Mouse (Mus musculus) frontal cortex, adult (tissue): ENCODE measurements around the gene Pts.

ENCODE experiments used
- ATAC-seq: cut with Nextera tagmentation; 2 replicates; pipeline ENCODE4 v1.9.2; 2017; ENCODE audit warnings: mild to moderate bottlenecking, moderate library complexity, mixed read lengths; ENCODE audit not compliant: low TSS enrichment

Gene Pts

DNA sequence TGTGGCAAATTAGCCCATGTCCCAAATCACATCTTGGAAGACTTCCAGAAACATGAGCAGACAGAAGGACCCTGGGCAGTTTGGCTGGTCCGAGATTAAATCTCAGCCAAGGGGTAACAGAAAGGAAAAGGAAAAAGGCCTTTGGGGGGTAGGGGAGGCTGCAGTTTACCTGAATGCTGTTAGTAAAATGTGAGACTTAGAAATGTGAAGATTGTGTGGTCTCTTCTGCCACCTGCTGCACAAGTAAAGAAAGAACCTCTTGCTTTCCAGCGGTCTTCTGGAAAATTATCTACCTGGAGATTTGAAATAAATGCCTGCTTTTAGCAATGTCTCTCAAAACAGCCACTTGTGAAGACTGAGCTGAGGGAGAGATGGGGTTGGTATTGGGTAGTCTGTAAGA, 2.4 kb upstream of the Pts start:
- ATAC-seq = no peak

DNA sequence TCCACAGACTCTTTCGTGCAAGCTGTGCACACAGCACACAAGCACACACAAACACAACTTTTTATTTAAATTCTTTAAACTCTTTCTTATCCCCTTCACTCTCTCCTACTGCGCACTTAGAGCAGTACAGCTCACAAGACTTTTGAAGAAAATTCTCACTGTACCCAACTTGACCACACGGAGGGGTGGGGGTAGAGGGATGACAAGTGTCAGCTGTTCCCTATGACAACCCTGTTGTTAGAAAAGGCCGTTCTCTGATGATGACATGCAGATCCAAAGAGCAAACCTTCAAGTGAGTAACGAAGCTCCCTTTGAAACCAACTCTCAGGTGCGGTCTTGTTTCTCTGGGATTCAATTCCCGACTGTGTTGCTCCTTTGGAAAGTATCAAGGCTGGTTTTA, 664 bp downstream of the Pts start:
- peak; percentile 12; the same call in 1 of the 2 replicates for ATAC-seq

DNA sequence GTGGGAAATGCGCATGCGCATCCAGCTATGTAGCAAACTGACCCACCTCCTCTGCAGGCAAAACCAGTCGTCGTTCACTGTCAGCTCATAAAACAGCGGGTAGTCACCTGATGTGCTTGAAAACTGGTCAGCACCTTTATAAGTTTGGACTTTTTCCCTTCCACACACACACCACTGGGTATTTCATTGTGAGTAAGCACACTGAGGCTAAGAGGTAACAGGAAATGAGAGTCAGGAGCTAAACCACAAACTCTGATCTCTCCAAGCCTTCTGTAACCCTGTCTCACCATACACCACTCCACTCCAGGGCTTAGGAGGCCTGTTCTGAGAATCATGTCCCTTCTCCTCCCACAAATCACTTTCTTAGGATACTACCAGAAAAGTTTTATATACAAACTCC, 2.9 kb downstream of the Pts start:
- no peak for ATAC-seq

DNA sequence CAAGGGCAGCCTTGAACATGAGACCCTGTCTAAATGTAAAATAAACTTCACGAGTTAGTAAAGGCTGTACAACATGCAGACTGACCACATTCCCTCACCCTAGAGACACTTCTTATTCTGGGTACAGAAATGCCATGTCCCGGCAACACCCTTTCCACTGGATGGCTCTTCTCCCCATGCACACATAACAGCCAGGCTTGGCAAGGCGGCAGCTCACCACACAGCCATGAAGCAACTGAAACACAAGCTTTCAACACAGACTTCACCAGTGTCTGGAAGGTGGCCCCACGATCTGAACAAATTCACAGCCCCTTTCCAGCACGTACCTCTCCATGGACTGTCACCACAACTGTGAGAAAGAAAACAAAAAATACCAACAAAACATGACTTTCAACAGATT, 3.6 kb downstream of the Pts start:
- no peak for ATAC-seq

DNA sequence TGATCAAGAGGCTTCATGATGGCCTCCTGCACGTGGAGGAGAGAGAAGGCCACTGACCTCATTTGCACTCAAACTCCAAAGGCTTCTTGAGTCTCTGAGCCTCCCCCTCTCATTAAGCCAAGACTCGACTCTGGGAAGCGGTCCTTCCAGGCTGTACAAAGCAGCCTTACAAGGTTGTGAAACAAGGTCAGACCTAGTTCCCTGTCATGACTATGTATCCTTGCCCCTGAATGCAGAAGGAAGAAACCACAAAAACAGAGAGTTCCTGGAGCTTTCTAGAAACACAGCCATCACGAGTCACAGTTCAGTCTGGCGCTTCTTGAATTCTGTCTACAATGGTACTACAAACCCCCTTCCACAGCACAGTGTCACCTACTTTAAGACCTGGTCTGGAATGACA, 6.0 kb downstream of the Pts start:
- ATAC-seq = no peak; the same call in 1 of the 2 replicates

DNA sequence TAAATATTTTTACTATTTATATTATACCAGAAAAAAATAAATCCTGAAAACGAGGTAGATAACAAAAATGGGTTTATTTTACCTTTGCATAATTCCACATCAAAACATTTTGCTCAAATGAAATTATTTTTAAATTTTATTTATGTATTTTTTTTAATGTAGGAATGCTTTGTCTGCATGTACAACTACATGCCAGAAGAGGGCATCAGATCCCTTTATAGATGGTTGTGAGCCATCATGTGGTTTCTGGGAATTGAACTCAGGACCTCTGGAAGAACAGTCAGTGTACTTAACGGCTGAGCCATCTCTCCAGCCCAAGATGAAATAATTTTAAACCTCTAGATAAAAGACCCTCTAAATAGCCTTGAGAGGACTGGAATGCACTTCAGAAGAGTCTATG, 7.0 kb downstream of the Pts start:
- no peak for ATAC-seq

DNA sequence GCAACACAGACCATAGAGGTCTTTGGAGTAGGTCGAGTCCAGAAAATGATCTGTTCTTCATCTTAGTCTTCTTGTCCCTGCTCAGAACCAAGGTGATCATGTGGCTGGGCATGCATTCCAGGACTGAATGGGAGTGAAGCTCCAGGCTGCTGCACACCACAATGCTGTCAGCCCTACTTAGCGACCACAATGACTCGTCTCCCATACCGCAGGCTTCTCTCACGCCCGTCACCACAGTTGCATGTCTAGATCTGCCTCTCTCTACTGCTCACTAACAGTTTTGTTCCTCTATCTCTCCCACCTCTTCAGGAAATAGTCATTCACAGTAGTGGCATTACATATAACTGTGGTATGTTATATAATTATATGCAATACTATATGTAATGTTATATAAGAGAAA, 7.8 kb downstream of the Pts start:
- no peak for ATAC-seq

DNA sequence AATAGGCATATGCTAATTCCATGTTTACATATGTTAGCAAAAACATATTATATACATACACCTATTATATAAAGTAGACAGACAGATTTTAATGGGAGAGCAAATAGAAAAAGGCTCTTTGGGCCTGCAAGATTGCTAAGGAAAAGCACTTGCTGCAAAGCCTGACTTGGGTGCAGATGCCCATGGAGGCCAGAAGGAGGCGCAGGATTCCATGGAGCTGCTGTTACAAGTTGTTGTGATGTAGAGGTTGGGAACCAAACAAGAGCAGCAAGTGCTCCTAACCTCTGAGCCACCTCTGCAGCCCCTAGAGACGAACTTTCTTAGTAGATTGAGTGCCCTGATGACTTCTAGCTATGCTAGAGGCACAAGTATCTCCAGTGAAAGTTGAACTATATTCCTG, 9.7 kb downstream of the Pts start:
- ATAC-seq = no peak

DNA sequence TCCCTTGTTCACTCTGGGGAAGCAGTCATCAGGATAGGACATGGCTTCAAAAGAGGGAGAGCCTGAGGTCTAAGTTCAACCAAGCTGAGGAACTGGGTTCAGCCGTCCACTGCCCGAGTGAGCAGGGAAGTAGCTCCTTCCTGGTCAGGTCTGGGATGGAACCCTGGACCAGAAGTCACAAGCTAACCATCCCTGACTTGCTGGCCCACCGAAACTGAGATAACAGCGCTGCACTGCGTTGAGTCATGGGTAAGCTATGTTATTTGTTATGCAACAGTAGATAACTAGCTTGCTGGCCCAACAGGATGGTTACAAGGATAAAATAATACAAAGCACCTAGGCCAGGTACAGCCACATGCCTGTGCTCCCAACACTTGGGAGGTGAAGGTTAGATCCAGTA, 13.1 kb downstream of the Pts start:
- ATAC-seq = no peak

DNA sequence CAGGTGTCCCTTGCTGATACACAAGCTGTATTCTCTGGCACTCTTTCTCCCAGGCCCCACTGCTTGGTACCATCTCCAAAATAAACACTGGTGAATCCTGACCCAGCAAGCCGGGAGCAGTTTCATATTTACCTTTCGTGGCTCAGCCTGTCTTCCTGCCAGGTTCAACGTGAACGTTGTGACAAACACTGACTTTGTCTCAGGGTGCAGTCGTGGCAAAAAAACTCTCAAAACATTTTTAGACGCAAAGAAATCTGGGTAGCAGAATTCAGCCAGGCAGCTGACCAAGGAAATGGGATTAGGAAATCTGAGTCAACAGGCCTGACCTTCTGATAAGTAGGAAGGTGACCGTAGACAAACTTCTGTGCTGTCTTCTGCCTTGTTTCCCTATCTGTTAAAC, 21.0 kb downstream of the Pts start:
- ATAC-seq = no peak

DNA sequence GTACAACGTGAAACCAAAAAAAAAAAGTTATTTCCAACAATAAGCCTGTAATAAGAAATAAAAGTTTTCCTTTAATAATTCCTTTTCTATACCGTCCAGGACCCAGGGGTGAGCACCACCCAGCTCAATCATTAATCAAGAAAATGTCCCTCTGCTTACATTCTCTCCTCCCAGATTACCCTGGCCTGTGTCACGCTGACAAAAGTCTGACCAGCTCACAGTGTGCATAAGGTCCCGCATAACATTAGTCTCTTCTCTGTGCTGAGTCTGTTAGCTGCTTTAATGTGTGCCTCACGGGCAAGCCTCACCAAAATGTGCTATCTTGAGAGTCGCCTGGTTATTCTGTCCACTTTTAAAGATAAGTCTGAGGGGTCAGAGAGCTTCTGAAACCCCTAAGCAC, 23.1 kb downstream of the Pts start:
- ATAC-seq = no peak

DNA sequence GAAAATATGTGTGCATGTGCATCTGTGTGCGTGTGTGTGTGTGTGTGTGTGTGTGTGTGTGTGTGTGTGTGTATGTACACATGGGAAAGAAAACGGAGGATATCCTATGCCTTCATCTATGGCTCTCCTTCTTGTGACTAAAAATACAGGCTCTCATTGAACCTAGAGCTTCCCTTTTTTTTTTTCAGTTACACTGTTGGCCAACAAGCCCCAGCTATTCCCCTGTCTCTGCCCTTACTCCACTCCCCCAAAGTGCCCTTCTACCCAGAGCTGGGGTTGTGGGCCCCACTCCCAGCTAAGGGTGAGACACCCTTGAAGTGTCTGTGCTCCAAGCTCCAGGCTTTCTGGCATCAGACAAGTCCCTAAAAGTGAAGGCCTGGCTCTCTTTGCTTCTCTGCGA, 25.6 kb downstream of the Pts start:
- ATAC-seq = no peak

DNA sequence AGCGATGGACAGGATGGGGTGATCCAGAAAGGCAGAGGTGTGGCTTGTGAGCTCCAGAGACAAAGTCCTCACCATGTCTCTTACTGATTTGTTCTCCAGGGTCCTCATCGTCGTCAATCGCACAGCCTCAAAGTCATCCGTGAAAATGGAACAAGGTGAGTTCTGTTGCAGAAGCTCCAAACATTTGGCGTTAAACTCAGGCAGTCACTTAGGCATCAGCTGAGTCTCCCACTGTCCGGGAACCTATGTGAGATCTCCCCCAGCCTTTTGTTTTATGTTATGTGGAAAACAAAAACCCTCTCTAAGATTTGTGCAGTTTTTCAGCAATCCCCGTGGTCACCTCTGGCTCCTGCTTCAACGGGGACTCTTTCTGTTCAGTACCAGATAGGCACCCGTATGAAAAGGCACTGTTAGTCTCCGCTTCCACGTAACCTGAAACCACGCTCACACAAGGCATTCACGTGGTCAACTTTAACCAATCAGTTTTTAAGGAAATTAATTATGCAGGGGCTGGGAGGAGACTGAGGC, 27.5 kb downstream of the Pts start:
- peak; percentile 67; the same call in 1 of the 2 replicates for ATAC-seq

DNA sequence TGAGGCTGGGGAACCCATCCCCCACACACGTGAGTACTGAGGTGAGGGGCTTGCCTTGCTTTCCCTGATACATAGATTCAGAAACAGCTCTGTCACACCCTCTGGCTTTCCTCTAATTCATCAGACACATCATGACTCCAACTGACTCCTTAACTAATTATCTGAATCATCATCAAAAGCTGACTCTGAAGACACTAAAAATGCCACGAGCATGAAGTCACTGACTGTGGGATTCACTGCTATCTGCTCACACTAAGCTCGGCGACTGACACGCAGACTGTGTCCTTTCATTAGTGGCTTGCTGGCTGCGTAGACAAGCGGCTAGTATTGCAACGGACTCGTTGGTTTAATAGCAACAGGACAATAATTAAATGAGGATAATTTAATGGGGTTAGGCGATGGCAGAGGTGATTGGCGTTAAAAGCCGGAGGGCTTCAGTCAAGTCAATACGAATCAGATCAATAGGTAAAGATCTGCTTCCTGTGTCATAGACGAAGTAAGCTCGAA, 28.0 kb downstream of the Pts start:
- no peak for ATAC-seq

DNA sequence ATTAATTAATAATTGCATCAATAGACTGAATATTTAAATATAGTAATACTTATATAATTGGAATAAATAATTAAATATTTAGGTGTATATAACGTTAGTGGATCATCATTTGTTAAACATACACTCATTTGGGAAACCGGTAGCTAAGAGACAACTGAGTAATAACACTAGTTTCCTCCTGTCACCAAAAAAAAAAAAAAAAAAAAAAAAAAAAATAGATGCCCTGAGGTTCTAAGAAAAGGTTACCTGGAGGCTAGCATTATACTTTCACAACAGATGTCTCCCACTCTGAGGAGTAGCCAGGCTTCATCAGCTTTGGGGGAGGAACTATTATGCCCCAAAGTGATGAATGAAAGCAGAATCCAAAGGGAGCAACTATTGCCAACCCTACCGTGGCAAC, 28.7 kb downstream of the Pts start:
- ATAC-seq = no peak

DNA sequence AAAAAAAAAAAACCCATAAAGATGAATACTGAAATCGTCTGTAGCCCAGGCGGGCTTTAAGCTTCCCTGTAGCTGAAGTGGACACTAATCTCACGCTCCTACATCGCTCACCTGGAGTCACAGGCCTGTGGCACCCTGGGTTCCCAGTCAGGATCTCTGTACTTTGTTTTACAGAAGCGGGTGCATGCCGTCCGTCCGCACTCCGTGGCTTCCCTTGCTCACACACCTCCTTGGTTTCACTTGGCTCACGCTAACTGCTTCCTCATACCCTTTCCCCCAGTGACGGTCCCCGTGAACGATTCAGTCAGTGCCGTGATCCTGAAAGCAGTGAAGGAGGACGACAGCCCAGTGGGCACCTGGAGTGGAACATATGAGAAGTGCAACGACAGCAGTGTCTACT, 29.7 kb downstream of the Pts start:
- ATAC-seq = no peak

DNA sequence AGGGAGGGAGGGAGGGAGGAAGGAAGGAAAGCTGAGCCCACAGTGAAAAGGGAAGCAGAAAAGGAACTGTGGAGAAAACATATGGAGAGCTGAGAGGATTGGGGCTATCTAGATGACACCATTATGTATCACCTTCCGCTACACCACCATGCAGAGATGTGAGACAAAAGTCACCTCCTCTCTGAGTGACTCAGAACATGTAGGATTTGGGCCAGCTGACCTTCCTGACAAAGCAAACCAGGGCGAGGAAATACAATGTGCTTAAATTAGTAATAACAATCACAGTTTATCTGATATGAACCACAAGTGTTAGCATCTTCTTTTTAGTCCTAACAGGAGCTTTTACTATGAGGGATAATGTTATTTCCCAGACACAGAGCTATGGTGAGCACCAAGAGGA, 31.0 kb downstream of the Pts start:
- no peak for ATAC-seq

DNA sequence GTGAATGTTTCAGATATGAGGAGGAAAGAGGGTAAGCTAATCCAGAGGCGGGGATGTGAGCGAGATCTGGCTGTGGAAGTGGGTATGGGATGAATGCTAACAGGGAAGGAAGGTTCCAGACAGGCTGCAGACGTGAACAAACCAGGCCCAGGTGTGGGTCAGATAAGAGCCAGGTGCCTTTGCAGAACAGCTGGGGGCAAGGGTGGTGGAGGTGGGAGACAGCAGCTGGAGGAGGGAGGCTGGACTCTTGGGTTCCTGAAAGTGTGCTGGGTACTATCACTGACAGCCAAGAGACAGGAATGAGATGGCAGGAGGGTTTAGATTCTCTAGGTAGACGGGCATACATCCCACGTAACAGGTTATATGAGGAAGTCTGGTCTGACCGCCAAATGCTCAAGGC, 31.4 kb downstream of the Pts start:
- ATAC-seq = no peak

DNA sequence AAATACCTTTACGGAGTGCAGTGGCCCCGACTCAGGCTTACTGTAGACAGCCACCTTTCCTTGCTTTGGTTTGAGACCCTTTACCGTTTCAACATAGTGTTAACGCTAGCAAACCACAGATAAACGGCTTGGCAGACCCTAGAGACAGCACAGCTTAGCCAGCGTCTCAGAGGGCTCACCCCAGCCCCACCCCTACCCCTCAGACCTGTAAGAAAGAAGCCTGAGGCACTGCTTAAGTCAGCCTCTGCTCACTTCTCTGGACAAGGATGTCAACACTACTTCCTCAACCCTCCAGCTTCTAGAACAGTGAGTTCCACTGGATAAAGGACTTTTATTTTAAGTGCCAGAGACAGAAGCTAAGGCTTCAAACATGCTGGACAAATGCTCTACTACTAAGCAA, 32.0 kb downstream of the Pts start:
- ATAC-seq = no peak; the same call in 1 of the 2 replicates

DNA sequence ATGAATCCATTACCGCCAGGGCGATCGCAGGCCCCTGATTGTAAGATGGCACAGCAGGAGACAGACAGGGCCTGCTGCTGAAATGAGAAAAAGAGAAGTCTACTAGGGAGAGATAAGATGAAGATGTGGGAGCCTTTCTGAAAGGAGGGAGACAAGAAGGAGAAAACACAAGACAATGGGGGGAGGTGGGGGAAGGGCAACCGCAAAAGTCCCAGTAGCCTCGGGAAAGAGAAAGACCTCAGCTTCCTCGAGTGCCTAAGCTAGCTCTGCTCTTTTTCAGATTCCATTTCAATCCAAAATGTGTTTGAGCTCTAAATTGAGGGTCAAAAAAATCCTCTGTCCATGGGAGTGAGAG, 32.4 kb downstream of the Pts start:
- no peak for ATAC-seq

DNA sequence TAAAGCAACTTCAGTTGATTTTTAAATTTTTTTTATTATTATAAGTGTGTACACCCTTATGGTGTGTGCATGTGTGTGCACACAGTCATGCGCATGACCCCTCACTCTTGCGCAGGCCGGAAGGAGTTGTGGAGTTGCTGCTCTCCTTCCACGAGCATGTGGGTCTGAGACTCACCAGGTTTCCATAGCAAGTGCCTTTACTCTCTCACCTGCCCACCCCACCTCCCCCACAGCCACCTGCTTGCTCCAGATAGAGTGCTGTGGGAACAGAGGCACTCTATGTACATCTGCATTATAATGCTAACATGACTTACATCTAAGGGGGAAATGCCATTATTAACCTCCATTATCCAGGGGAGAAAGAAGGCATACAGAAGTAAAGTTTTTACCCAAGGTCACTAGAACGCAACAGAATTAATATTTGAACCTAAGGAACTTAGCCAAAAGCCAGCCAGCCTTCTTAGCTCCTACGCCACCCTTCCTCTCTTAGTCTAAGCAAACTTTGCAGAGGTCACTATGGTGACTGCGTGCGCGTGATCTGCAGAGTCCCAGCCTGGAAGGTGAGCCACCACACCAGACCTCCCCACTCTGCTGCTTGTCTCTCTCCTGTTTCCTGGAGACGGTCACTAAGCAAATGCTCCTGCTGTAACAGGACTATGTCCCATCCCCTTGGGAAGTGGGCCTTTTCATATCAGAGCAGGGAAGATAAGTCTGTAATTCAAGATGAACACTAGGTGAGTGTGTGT, 32.9 kb downstream of the Pts start:
- ATAC-seq = no peak

DNA sequence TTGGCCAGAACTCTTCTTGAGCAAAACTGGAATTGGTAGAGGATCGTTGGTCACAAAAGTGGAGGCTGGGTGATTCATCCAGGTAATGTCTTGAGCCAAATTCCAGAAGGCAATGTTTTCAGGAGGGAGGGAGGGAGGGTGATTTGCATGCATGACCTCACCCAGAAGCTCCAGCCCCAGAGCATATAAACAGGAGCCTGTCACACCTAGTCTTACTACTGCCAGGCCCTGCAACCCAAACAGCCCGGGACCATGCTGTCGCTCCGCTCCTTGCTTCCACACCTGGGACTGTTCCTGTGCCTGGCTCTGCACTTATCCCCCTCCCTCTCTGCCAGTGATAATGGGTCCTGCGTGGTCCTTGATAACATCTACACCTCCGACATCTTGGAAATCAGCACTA, 34.2 kb downstream of the Pts start, which contains the start of gene Plet1:
Gene Plet1, plus strand, starts transcription at position 215 of the 400 bp plus-strand sequence.
- ATAC-seq = no peak

DNA sequence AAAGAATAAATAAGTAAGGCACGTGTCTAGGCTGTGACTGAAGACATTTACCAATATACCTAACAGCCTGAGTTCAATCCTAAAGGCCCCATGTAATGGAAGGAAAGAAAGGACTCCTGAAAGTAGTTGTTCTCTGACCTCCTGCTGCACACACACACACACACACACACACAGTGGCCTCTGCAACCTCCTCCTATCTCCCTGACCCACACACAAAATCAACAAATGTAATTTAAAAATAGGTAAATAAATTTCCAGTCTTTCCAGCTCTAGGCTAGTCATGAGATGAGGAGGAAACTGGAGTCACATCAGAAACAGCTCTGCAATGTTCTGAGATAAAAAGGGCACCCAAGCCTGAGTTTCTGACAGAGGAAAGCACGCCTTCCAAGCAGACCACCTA, 34.7 kb downstream of the Pts start:
- ATAC-seq = no peak

DNA sequence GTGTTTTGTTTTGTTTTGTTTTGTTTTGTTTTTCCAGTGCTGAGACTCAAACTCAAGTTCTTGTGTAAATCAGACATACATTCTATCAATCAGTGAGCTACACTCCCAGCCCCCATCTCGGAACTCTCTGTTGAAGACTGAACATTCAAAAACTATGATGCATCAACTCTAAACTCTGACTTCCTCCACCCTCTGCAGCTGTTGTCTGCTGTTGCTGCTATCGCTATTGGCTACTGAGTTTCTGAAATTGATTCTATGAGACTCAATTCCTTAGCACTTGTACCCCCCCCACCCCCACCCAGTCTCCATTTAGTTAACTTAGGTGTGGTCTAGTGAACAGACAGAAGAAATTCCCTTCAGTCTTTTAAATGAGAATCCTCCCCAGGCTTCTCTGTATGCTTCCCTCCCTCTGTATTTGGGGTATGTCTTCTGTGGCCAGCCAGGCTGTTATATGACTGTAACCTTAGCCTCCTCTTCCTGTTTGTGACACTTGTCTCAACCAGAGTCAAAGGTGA, 36.9 kb downstream of the Pts start:
- ATAC-seq = no peak
